Mouse (Mus musculus) forebrain, embryonic 12.5 days (tissue): ENCODE results near the gene Git2. TPM values are rescaled to one million over a fixed set of nuclear protein-coding genes. Genes with fewer than 3 reads are reported as not detected.

Experiments used
- ATAC-seq: fragments of 200-750 bp; cut with Nextera tagmentation; 2 replicates; pipeline ENCODE4 v1.8.0; 2017; ENCODE audit warnings: moderate TSS enrichment; ENCODE audit not compliant: low FRiP score
- H3K27ac ChIP-seq: fragments of 300-500 bp; sonication (generic); 2 replicates; pipeline ENCODE4 v1.5.1; 2016; ENCODE audit warnings: mild to moderate bottlenecking
- H3K27me3 ChIP-seq: fragments of 300-500 bp; sonication (generic); 2 replicates; pipeline ENCODE4 v1.6.1; 2016; ENCODE audit warnings: mild to moderate bottlenecking
- H3K36me3 ChIP-seq: fragments of 300-500 bp; sonication (generic); replicated peaks from 2 replicates; pipeline ENCODE4 v1.6.1; 2016; ENCODE audit warnings: mild to moderate bottlenecking
- H3K4me1 ChIP-seq: fragments of 300-500 bp; sonication (generic); 2 replicates; pipeline ENCODE4 v1.6.1; 2016
- H3K4me2 ChIP-seq: fragments of 300-500 bp; sonication (generic); 2 replicates; pipeline ENCODE4 v1.6.1; 2016; ENCODE audit warnings: mild to moderate bottlenecking, moderate library complexity
- H3K4me3 ChIP-seq: fragments of 300-500 bp; sonication (generic); replicated peaks from 2 replicates; pipeline ENCODE4 v1.5.1; 2016; ENCODE audit warnings: mild to moderate bottlenecking
- H3K9ac ChIP-seq: fragments of 300-500 bp; sonication (generic); 2 replicates; pipeline ENCODE4 v1.6.1; 2016; ENCODE audit warnings: mild to moderate bottlenecking
- H3K9me3 ChIP-seq: fragments of 300-500 bp; sonication (generic); 2 replicates; pipeline ENCODE4 v1.6.1; 2016
- WGBS: fragments of 180-500 bp; shearing (Covaris S2); methylation state at CpG from one replicate; pipeline ENCODE4 v1.1.7; 2016; 5-methylcytosine and 5-hydroxymethylcytosine counted together
- polyA plus RNA-seq: library from polyadenylated mRNA; unstranded; fragments of >200 nt; fragmentation: Nextera tagmentation; extraction: Ambion mirVana; gene quantifications from 2 replicates; pipeline ENCODE4 v1.2.1, GENCODE M21; 2016

Git2 gene
- polyA plus RNA-seq, 1 experiment from 2014 or later, result 43.0 TPM

DNA sequence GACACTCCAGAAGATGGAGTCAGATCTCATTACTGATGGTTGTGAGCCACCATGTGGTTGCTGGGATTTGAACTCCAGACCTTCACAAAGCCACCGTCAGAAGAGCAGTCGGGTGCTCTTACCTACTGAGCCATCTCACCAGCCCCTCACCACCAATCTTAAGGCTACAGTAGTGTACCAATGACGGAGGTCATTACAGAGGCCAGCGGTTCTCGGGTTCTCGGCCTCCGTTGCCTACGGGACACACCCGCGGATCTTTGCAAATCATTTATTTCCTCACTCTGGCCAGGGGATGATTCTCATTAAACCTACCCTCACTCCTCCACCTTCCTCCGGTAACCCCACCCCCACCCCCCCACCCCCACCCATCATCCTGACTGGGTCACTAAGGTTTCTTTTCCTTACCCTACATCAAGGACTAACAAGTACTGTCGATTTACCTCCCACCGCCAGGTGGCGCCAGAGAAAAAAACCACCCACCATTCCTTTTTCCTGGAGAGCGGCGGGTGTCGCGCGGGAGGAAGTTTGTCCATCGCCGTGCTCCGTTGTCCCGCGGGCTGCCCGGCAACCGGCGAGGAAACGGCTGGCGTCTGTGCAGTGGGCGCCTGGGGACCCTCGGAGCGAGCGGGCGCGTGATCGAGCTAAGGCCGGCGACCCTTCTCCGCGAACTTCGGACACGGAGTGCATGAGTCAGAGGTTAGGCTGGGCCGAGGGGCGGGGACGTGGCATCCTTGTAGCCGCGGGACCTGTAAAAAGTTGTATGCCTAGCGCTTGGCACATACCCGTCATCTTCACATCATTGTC, 67.8 kb downstream of the Git2 start, which contains the start of gene Tchp:
TSS of gene Tchp (plus strand) at position 496 of the 804 bp plus-strand sequence.
- WGBS, result 4% methylated on average over 49 of the region's 49 CpGs

DNA sequence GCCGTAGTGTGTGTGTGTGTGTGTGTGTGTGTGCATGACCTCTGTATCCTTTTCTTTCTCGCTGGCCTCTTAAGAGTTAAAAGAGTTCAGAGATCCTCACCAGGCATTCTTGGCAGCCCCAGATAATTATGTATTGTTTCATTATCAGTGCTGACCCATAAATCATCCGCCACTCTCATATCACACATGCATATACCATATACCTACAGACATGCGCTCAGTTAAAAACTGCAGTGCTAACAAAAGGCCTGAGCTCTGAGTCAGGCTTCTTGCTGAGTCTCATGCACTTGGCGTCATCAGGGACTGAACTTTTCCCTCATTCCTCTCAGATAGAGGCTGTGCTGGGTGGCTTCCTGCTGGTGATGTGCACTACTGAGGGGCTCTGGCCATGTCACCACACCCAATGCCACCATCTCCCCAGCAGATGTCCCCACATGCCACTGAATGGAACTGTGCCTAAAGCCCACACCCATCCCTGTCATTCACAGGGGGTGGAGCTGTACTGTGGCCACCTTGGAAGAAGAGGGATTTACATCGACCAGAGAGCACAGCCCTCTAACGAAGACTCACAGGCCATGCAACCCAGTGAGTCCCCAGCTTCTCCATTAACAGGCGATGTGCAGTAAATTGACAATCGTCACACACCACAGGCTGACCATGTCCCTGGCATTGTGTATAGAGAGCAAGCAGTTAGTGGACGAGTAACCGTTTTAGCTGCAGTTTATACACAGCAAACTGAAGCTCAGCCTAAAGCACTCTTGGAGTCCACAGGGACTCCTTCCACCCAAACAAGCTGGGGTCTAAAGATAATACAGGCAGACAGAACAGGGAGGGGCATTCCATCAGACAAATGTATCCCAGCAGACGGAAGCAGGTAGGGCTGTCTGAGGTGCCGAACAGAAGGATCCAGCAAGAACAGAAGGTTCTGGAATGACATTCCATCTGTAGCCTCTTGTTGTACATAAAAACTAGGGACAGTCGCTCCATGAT, 72.6 kb downstream of the Git2 start:
- no peak for ATAC-seq
- WGBS, result 64% methylated on average over 14 of the region's 14 CpGs
- Histone ChIP-seq H3K27ac (no peak overlapping the region), H3K9me3 (no peaks in the 10 kb centered on the region), H3K27me3 (peaks cover 3% of the 10 kb centered on the region; the same call in 1 of the 2 replicates), H3K4me1 (peaks cover 3% of the 10 kb centered on the region; the same call in 1 of the 2 replicates), H3K36me3 (no peaks in the 10 kb centered on the region), H3K9ac (no peak overlapping the region), H3K4me3 (no peak overlapping the region), H3K4me2 (no peak overlapping the region)

More for the DNA sequence above, 67.8 kb downstream of the Git2 start, which contains the start of gene Tchp:
- Histone ChIP-seq H3K4me3 (peak within 1 kb of the TSS; percentile 74), H3K9me3 (no peaks in the 10 kb centered on the region), H3K9ac (peak within 1 kb of the TSS; percentile 79), H3K4me2 (peak within 1 kb of the TSS; percentile 71), H3K4me1 (peaks cover 12% of the 10 kb centered on the region), H3K36me3 (peaks cover 31% of the 10 kb centered on the region), H3K27ac (no peak within 1 kb of the TSS), H3K27me3 (peaks cover 3% of the 10 kb centered on the region; the same call in 1 of the 2 replicates)
- ATAC-seq, result peak; percentile 83

DNA sequence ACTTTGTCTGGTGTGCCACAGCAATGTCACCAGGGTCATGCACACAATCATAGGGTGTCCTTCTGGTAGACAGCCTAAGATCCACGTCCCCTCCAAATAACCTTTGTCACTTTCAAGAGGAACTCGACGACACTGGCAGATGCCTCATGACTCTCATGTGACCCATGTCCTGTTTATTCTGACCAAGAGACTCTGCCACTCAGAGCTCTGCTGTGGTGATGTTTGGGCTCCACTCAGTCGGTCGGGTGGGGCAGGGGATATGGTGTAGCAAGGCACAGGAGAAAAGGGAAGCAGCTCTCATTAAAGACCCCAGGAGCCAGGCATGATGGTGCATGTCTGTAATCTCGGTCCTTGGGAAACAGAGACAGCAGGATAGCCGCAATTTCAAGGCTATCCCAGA, 76.3 kb downstream of the Git2 start:
- H3K4me3 ChIP-seq, result no peak overlapping the region
- no peaks in the 10 kb centered on the region for H3K9me3 ChIP-seq
- no peaks in the 10 kb centered on the region; the same call in 1 of the 2 replicates for H3K27me3 ChIP-seq
- no peak overlapping the region for H3K4me2 ChIP-seq
- H3K27ac ChIP-seq, result no peak overlapping the region
- no peaks in the 10 kb centered on the region for H3K36me3 ChIP-seq
- ATAC-seq, result no peak
- no peak overlapping the region for H3K9ac ChIP-seq
- H3K4me1 ChIP-seq, result peaks cover 3% of the 10 kb centered on the region; the same call in 1 of the 2 replicates
- WGBS, result 76% methylated on average over 7 of the region's 7 CpGs

DNA sequence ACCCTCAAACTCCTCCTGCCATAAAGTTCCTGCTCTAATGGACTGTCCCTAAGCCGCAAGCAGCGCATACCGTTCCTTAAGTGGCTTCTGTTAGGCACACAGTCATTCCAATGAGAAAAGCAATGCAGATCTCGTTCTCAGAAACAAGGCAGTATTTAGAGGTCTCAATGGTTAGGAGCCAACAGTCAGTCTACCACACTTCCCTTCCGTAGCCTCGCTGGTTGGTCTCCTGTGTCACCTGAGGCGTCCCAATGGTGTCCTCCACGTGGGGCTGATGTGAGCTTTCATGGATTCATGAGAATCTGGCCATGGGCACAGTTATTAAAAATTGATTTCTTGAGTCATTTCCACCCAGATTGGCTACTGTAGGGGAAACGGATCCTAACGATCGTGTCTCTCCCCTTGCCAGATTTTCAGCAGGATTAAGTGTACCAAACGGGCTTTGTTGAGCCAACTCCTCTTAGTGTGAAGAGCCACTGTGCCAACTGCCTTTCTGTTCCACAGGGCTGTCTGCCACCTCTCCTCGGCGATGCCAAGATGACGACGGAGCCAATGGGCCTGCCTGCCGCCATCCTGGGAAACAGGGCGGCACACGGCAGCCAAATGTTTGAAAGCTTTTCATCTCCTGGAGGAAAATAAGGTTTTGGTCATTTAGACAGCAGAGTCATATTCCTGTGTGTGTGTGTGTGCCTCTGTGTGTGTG, 77.1 kb downstream of the Git2 start:
- ATAC-seq, result no peak
- Histone ChIP-seq H3K27ac (no peak overlapping the region), H3K9me3 (no peaks in the 10 kb centered on the region), H3K9ac (no peak overlapping the region), H3K36me3 (no peaks in the 10 kb centered on the region), H3K4me2 (no peak overlapping the region), H3K4me1 (peaks cover 3% of the 10 kb centered on the region; the same call in 1 of the 2 replicates), H3K4me3 (no peak overlapping the region), H3K27me3 (no peaks in the 10 kb centered on the region; the same call in 1 of the 2 replicates)
- WGBS, result 83% methylated on average over 19 of the region's 19 CpGs

DNA sequence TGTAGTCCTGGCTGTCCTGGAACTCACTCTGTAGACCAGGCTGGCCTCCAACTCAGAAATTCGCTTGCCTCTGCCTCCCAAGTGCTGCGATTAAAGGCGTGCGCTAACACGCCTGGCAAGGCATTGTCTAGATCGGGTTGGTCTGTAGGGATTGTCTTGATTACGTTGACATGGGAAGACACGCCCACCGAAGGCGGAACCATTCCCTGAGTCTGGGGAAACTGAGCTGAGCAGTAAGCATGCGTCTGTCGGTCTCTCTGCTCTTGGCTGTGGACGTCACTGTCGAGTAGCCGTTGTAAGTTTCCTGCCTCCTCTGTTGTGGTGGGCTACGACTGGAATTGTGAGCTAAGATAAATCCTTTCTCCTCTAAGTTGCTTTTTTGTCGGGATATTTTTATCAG, 78.4 kb downstream of the Git2 start:
- H3K27me3 ChIP-seq, result no peaks in the 10 kb centered on the region
- no peaks in the 10 kb centered on the region for H3K36me3 ChIP-seq
- H3K27ac ChIP-seq, result no peak overlapping the region
- 85% methylated on average over 17 of the region's 17 CpGs for WGBS
- no peak overlapping the region for H3K4me2 ChIP-seq
- ATAC-seq, result no peak
- H3K9ac ChIP-seq, result no peak overlapping the region
- no peaks in the 10 kb centered on the region for H3K9me3 ChIP-seq
- no peaks in the 10 kb centered on the region for H3K4me1 ChIP-seq
- H3K4me3 ChIP-seq, result no peak overlapping the region

DNA sequence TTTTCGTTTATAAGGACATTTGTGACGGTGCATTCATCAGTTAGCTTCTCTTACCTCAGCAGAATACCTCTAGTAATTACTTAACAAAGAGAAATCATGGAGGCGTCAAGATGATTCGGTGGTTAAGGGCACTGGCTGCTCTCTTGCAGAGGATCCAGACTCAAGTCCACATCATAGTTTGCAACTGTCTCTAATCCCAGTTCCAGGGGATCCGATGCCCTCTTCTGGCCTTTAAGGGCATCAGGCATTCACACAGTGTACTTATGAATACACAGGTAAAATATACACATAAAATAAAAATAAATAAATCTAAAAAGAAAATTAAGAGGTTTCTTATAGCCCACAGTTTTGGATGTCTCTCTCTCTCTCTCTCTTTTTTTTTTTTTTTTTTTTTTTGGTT, 79.5 kb downstream of the Git2 start:
- H3K4me1 ChIP-seq, result peaks cover 4% of the 10 kb centered on the region
- no peaks in the 10 kb centered on the region for H3K27me3 ChIP-seq
- no peak overlapping the region for H3K4me2 ChIP-seq
- no peaks in the 10 kb centered on the region for H3K9me3 ChIP-seq
- whole genome bisulfite sequencing, result 69% methylated on average over 5 of the region's 5 CpGs
- H3K4me3 ChIP-seq, result no peak overlapping the region
- no peaks in the 10 kb centered on the region for H3K36me3 ChIP-seq
- no peak overlapping the region for H3K27ac ChIP-seq
- H3K9ac ChIP-seq, result no peak overlapping the region
- ATAC-seq, result no peak

DNA sequence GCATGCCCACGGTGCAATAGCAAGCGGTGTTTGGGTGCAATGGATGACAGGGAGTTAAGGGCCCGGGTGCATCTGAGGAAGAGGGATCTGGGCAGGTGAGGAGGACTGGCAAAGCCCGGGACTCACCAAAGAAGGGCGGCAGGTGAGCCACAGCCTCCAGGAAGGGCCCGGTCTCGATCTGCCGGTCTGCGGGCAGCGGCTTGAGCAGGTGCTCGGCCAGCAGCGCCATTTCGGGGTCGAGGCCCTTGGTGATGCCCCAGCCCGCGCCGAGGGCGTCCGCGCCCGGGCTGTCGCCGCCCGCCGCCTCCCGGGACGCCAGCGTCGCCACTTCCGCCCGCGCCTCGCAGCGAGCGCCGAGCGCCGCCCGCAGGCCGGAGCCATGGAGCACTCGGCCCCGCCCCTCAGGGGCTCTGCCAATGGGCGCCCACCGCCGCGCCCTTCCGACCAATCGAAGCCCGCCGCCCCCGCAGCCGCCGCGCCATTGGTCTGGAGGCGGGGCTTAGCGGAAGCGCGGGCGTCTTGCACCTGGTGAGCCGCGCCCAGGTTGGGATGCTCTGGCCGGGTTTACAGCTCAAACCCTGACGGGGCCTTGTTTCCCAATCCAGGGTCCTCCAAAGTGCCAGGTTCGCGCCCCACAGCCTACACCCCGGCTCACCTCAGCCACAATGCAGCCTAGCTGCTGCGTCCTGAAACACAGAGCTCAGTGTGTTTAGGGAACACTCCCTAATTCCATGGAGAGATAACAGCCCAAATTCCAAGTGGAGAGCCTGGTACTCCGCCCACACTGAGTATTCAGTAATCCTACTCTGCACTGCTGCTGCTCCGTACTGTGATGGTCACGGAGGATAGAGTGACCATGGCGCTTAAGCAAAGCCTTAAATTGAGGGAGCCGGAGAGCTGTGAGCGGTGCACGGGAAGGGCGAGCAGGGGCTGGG, 84.4 kb downstream of the Git2 start, which contains the start of gene Gltp:
TSS of gene Gltp (minus strand) at position 352 of the 935 bp plus-strand sequence.
- Histone ChIP-seq H3K27me3 (peaks cover 3% of the 10 kb centered on the region; the same call in 1 of the 2 replicates), H3K9me3 (no peaks in the 10 kb centered on the region), H3K36me3 (no peaks in the 10 kb centered on the region), H3K27ac (no peak within 1 kb of the TSS), H3K4me3 (peak within 1 kb of the TSS; percentile 73), H3K4me2 (peak within 1 kb of the TSS; percentile 95), H3K9ac (peak within 1 kb of the TSS; percentile 85), H3K4me1 (peaks cover 24% of the 10 kb centered on the region)
- peak; percentile 99 for ATAC-seq
- 5% methylated on average over 59 of the region's 75 CpGs for WGBS

DNA sequence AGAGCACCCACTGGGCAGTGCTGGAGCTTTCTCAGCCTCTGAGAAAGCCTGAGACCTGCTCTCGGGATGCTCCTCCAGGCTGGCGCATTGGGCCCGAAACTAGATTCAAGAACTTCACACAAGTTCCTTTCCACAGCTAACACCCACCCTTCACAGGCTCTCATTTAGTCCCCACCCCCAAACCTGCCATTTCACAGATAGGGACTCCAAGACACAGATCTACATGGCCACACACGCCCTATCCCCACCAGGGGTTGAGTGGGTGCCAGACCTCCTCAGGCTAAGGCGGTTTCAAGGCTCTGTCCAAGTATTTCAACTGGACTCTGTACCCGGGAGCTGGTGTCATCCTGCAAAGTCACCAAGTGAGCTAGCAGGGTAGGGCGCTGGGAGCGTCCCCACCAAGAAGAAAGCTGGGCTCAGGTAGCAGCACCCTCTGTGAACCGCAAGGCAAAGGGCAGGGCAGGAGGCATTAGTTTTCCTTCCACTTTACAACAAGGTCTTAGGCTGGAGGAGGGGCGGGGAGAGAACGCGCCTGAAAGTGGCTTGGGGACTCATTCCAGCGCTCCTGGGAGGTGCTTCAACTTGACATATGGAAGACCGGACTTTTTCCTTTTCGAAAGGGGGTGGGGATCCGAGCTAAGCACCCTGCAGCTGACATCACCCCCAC, 85.5 kb downstream of the Git2 start:
- Histone ChIP-seq H3K9ac (peak overlapping the region; percentile 85), H3K9me3 (no peaks in the 10 kb centered on the region), H3K27me3 (peaks cover 3% of the 10 kb centered on the region; the same call in 1 of the 2 replicates), H3K27ac (no peak overlapping the region), H3K4me1 (peaks cover 24% of the 10 kb centered on the region), H3K4me2 (peak overlapping the region; percentile 95), H3K36me3 (no peaks in the 10 kb centered on the region), H3K4me3 (peak overlapping the region; percentile 73)
- no peak for ATAC-seq
- WGBS, result 20% methylated on average over 16 of the region's 16 CpGs

DNA sequence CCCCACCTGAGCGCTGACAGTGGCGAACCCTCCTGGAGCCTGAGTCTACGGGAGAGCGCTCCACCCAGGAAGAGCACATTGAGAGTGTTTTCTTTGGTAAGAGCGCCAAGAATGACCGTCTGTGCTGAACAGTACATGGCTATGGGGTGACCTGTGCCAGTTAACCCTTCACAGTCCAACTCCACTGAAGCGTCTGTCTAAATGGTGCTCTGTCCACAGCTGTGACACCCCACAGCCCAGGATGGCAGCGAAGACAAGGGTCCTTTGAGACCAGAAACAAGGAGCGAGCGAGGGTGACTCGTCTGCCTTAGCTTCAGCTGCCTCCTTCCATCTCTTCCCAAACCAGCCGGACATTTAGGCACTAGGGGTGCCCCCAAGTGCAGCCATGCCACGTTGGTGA, 86.6 kb downstream of the Git2 start:
- Histone ChIP-seq H3K4me1 (peaks cover 24% of the 10 kb centered on the region), H3K9ac (no peak overlapping the region), H3K4me3 (no peak overlapping the region), H3K9me3 (no peaks in the 10 kb centered on the region), H3K4me2 (no peak overlapping the region), H3K27me3 (peaks cover 3% of the 10 kb centered on the region; the same call in 1 of the 2 replicates), H3K27ac (no peak overlapping the region), H3K36me3 (no peaks in the 10 kb centered on the region)
- no peak for ATAC-seq
- WGBS, result 85% methylated on average over 13 of the region's 13 CpGs

DNA sequence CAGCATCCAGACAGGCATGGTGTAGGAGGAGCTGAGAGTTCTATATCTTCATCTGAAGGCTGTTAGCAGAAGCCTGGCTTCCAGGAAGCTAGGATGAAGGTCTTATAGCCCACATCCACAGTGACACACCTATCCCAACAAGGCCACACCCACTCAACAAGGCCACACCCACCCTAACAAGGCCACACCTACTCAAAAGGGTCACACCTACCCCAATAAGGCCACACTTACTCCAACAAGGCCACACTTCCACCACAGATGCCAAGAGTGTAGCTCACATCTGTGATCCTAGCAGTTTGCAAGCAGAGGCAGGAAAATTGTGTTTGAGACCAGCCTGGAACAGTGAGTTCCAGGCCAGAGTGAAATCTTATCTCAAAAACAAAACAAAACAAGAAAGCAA, 87.4 kb downstream of the Git2 start:
- Histone ChIP-seq H3K9me3 (no peaks in the 10 kb centered on the region), H3K4me1 (peaks cover 25% of the 10 kb centered on the region), H3K36me3 (no peaks in the 10 kb centered on the region), H3K27me3 (peaks cover 3% of the 10 kb centered on the region; the same call in 1 of the 2 replicates), H3K27ac (no peak overlapping the region), H3K4me2 (no peak overlapping the region), H3K4me3 (no peak overlapping the region), H3K9ac (no peak overlapping the region)
- no peak for ATAC-seq
